Mouse (Mus musculus) hindbrain, embryonic 15.5 days (tissue): ENCODE results near the gene Eef1akmt3. TPM values are rescaled to one million over a fixed set of nuclear protein-coding genes. Genes with fewer than 3 reads are reported as not detected.

ENCODE experiments used
- ATAC-seq: fragments of 200-750 bp; cut with Nextera tagmentation; 2 replicates; pipeline ENCODE4 v1.8.0; 2017; ENCODE audit warnings: low read depth, moderate number of reproducible peaks, moderate TSS enrichment; ENCODE audit not compliant: low FRiP score
- H3K27ac ChIP-seq: fragments of 300-500 bp; sonication (generic); replicated peaks from 2 replicates; pipeline ENCODE4 v1.5.1; 2015; ENCODE audit warnings: mild to moderate bottlenecking, inconsistent platforms
- H3K27me3 ChIP-seq: fragments of 300-500 bp; sonication (generic); 2 replicates; pipeline ENCODE4 v1.6.1; 2015; ENCODE audit warnings: control low read depth, inconsistent platforms
- H3K36me3 ChIP-seq: fragments of 300-500 bp; sonication (generic); 2 replicates; pipeline ENCODE4 v1.6.1; 2015; ENCODE audit warnings: control low read depth, inconsistent platforms
- H3K4me1 ChIP-seq: fragments of 300-500 bp; sonication (generic); replicated peaks from 2 replicates; pipeline ENCODE4 v1.6.1; 2015; ENCODE audit warnings: control low read depth, inconsistent platforms
- H3K4me2 ChIP-seq: fragments of 300-500 bp; sonication (generic); 2 replicates; pipeline ENCODE4 v1.6.1; 2015; ENCODE audit warnings: moderate library complexity, mild to moderate bottlenecking, inconsistent platforms
- H3K4me3 ChIP-seq: fragments of 300-500 bp; sonication (generic); 2 replicates; pipeline ENCODE4 v1.5.1; 2015; ENCODE audit warnings: mild to moderate bottlenecking, inconsistent platforms
- H3K9ac ChIP-seq: fragments of 300-500 bp; sonication (generic); 2 replicates; pipeline ENCODE4 v1.6.1; 2015; ENCODE audit warnings: inconsistent platforms
- H3K9me3 ChIP-seq: fragments of 300-500 bp; sonication (generic); 2 replicates; pipeline ENCODE4 v1.6.1; 2016; ENCODE audit warnings: control low read depth, inconsistent platforms
- WGBS: fragments of 180-500 bp; shearing (Covaris S2); methylation state at CpG from one replicate; pipeline ENCODE4 v1.1.7; 2015; 5-methylcytosine and 5-hydroxymethylcytosine counted together
- polyA plus RNA-seq: library from polyadenylated mRNA; unstranded; fragments of >200 nt; fragmentation: Nextera tagmentation; extraction: Ambion mirVana; gene quantifications from 2 replicates; pipeline ENCODE4 v1.2.1, GENCODE M21; 2015

The Eef1akmt3 gene
- polyA plus RNA-seq, 1 experiment from 2014 or later = 0.14 TPM

DNA sequence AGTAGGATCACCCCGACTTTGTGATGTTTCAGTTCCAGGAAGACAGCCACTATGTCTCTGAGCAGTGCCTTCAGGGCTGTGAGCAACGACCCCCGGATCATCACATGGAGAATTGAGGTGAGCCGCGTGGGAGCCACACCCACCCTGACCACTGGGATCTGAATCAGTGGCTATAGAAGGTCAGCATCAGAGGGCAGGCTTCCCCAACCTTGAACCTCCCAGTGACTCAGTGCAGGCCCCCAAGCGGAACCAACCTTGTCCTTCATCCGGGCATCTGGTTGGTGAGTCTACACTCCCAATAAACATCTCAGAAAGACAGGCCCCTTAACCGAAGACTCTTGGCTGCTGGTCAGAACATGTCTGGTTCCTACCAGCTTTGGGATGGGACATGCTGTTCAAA is 38.0 kb downstream of the Eef1akmt3 start:
- Histone ChIP-seq H3K4me3 (no peak overlapping the region), H3K4me1 (no peaks in the 10 kb centered on the region), H3K4me2 (no peak overlapping the region), H3K27ac (no peak overlapping the region), H3K36me3 (peaks cover 7% of the 10 kb centered on the region; the same call in 1 of the 2 replicates), H3K9ac (no peak overlapping the region), H3K9me3 (no peaks in the 10 kb centered on the region), H3K27me3 (no peaks in the 10 kb centered on the region)
- WGBS = 89% methylated on average over 8 of the region's 8 CpGs
- no peak for ATAC-seq

DNA sequence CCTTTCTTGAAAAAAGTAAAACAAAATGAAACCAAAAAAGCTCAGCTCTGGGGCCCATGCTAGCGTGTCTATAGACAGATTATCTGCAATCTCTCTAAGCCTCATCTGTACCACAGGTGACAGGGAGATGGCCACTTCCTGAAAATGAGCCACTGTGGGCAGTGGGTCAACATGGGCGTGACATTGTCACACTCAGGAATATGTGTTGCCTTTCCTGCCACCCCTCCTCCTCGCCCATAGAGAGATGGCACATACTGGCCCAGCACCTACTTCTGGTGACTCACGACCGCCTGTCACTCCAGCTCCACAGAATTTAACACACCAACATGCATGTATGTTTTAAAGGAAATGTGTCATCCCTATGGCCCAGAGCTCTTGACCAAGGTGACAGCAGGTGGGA is 38.5 kb downstream of the Eef1akmt3 start:
- Histone ChIP-seq H3K9ac (no peak overlapping the region), H3K4me1 (no peaks in the 10 kb centered on the region), H3K9me3 (no peaks in the 10 kb centered on the region), H3K4me3 (no peak overlapping the region), H3K27ac (no peak overlapping the region), H3K4me2 (no peak overlapping the region), H3K27me3 (no peaks in the 10 kb centered on the region), H3K36me3 (peaks cover 9% of the 10 kb centered on the region)
- ATAC-seq = no peak
- 84% methylated on average over 5 of the region's 5 CpGs for WGBS

- Histone ChIP-seq H3K4me2 (no peak overlapping the region), H3K4me3 (no peak overlapping the region), H3K36me3 (peaks cover 14% of the 10 kb centered on the region), H3K27me3 (no peaks in the 10 kb centered on the region), H3K4me1 (no peaks in the 10 kb centered on the region), H3K9me3 (no peaks in the 10 kb centered on the region), H3K9ac (no peak overlapping the region), H3K27ac (no peak overlapping the region)
- no peak for ATAC-seq
- 82% methylated on average over 1 of the region's 1 CpGs for WGBS
These were observed 39.3 kb downstream of the Eef1akmt3 start for GRCm38 (mm10) chr10:127002056-127002455.

GRCm38 (mm10) chr10:127001297-127001696 is 40.0 kb downstream of the Eef1akmt3 start:
- H3K9ac ChIP-seq = no peak overlapping the region
- H3K27ac ChIP-seq = no peak overlapping the region
- no peaks in the 10 kb centered on the region for H3K4me1 ChIP-seq
- H3K4me2 ChIP-seq = no peak overlapping the region
- H3K27me3 ChIP-seq = no peaks in the 10 kb centered on the region
- H3K4me3 ChIP-seq = no peak overlapping the region
- ATAC-seq = no peak
- 91% methylated on average over 9 of the region's 9 CpGs for WGBS
- H3K36me3 ChIP-seq = peaks cover 14% of the 10 kb centered on the region
- H3K9me3 ChIP-seq = no peaks in the 10 kb centered on the region

DNA sequence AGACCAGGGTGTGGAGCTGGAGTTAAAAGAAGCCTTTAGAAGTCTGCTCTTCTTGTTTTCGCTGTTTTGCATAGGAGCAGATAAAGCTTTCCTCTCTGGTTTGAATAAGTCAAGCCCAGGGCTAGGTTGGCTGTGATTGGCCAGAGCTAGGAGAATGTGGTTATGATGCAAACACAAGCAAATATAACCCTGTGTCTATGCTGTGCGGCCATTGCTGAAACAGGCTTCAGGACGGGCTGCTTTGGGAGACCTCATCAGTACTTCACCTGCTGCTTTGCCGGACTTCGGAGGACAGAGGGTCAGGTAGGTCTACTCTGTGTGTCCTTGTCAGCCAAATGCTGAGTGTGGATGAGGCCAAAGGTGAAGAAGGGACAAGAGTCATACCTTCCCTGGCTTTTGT is 40.8 kb downstream of the Eef1akmt3 start, which contains the start of gene Avil:
Avil (plus strand) TSS at position 181 of the 400 bp plus-strand sequence.
- Histone ChIP-seq H3K4me2 (no peak within 1 kb of the TSS), H3K36me3 (peaks cover 14% of the 10 kb centered on the region), H3K9me3 (no peaks in the 10 kb centered on the region), H3K27me3 (no peaks in the 10 kb centered on the region), H3K27ac (no peak within 1 kb of the TSS), H3K9ac (no peak within 1 kb of the TSS), H3K4me3 (no peak within 1 kb of the TSS), H3K4me1 (no peaks in the 10 kb centered on the region)
- ATAC-seq = 0 out of 2 replicates have a peak, but pooled peaks have one; percentile 31
- 88% methylated on average over 5 of the region's 5 CpGs for WGBS

- H3K36me3 ChIP-seq = peaks cover 34% of the 10 kb centered on the region
- no peak for ATAC-seq
- no peak overlapping the region for H3K4me2 ChIP-seq
- H3K4me3 ChIP-seq = no peak overlapping the region
- 74% methylated on average over 13 of the region's 13 CpGs for WGBS
- H3K27ac ChIP-seq = no peak overlapping the region
- H3K27me3 ChIP-seq = no peaks in the 10 kb centered on the region
- H3K4me1 ChIP-seq = no peaks in the 10 kb centered on the region
- H3K9me3 ChIP-seq = no peaks in the 10 kb centered on the region
- no peak overlapping the region for H3K9ac ChIP-seq
These were observed 43.8 kb downstream of the Eef1akmt3 start for GRCm38 (mm10) chr10:126997340-126998113.

- H3K9ac ChIP-seq = no peak overlapping the region
- peaks cover 20% of the 10 kb centered on the region for H3K4me1 ChIP-seq
- no peaks in the 10 kb centered on the region for H3K9me3 ChIP-seq
- no peak overlapping the region for H3K4me2 ChIP-seq
- no peak overlapping the region for H3K4me3 ChIP-seq
- peaks cover 37% of the 10 kb centered on the region for H3K36me3 ChIP-seq
- 87% methylated on average over 3 of the region's 3 CpGs for WGBS
- H3K27me3 ChIP-seq = no peaks in the 10 kb centered on the region
- no peak overlapping the region for H3K27ac ChIP-seq
- ATAC-seq = no peak
These were observed 47.7 kb downstream of the Eef1akmt3 start for GRCm38 (mm10) chr10:126993621-126994020.

DNA sequence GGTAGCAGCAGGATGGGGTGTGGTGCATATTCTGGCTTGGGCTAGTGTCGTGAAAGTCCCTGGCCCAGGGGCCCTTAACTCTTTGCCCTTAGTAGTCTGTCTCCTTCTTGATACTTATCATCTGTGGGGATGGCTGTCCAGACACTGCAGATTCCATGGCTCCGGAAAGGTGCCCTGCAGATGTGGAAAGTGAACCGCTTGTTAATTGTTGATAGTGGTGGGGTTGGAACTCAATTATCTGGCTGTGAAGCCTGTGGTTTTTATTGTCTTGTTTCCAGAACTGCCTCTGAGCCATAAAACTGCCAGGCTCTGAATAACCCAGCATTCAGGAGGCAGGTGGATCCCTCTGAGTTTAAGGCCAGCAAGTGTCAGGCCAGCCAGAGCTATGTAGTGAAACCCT is 49.6 kb downstream of the Eef1akmt3 start:
- H3K27ac ChIP-seq = no peak overlapping the region
- H3K4me2 ChIP-seq = no peak overlapping the region
- H3K36me3 ChIP-seq = peaks cover 27% of the 10 kb centered on the region
- no peaks in the 10 kb centered on the region for H3K27me3 ChIP-seq
- H3K9me3 ChIP-seq = no peaks in the 10 kb centered on the region
- H3K4me1 ChIP-seq = peaks cover 38% of the 10 kb centered on the region
- H3K9ac ChIP-seq = no peak overlapping the region
- WGBS = 60% methylated on average over 3 of the region's 3 CpGs
- no peak for ATAC-seq
- no peak overlapping the region for H3K4me3 ChIP-seq

DNA sequence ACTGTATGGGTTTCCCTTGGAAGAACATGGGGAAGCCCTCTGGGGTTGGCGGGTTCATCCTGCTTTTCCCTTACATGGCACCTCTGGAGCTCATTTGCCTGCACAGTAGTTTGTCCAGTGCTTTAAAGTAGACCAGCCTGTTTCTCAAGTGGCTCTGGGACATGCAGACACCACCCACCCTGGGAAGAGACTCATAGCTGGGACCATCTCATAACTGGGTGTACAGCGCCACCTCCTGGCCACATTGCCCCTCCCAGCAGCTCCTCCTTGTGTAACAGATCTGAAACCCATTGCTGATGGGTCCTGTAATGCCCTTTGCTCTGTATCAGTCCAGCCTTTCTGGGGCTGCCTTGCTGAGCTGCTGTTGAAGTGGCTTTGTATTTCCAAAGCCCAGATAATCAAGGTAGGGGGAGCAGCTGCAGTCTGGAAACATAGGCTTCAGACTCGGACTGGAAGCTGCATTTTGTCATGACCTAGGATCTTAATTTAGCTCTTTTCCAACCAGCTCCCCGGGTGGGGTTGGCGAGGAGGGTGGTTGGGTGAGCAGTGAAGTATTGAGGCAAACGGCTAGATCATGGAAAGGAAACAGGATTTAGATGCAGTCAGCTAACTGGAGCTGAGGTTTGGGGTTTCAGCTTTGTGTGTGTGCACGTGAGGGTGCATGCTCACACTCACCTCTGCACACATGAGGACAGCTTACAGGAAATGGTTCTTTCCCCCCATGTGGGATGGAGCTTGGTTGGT is 50.8 kb downstream of the Eef1akmt3 start:
- no peak overlapping the region for H3K9ac ChIP-seq
- H3K4me3 ChIP-seq = no peak overlapping the region
- peaks cover 50% of the 10 kb centered on the region for H3K4me1 ChIP-seq
- no peak overlapping the region for H3K4me2 ChIP-seq
- H3K27me3 ChIP-seq = no peaks in the 10 kb centered on the region
- H3K9me3 ChIP-seq = no peaks in the 10 kb centered on the region
- ATAC-seq = peak; percentile 52
- H3K36me3 ChIP-seq = peaks cover 27% of the 10 kb centered on the region
- 66% methylated on average over 7 of the region's 7 CpGs for WGBS
- H3K27ac ChIP-seq = no peak overlapping the region

- Histone ChIP-seq H3K27ac (no peak overlapping the region), H3K4me2 (no peak overlapping the region), H3K27me3 (no peaks in the 10 kb centered on the region), H3K4me1 (peaks cover 69% of the 10 kb centered on the region), H3K9ac (no peak overlapping the region), H3K9me3 (no peaks in the 10 kb centered on the region), H3K4me3 (no peak overlapping the region), H3K36me3 (peaks cover 17% of the 10 kb centered on the region; the same call in 1 of the 2 replicates)
- 64% methylated on average over 5 of the region's 5 CpGs for WGBS
- no peak for ATAC-seq
These were observed 52.7 kb downstream of the Eef1akmt3 start for GRCm38 (mm10) chr10:126988513-126989165.

DNA sequence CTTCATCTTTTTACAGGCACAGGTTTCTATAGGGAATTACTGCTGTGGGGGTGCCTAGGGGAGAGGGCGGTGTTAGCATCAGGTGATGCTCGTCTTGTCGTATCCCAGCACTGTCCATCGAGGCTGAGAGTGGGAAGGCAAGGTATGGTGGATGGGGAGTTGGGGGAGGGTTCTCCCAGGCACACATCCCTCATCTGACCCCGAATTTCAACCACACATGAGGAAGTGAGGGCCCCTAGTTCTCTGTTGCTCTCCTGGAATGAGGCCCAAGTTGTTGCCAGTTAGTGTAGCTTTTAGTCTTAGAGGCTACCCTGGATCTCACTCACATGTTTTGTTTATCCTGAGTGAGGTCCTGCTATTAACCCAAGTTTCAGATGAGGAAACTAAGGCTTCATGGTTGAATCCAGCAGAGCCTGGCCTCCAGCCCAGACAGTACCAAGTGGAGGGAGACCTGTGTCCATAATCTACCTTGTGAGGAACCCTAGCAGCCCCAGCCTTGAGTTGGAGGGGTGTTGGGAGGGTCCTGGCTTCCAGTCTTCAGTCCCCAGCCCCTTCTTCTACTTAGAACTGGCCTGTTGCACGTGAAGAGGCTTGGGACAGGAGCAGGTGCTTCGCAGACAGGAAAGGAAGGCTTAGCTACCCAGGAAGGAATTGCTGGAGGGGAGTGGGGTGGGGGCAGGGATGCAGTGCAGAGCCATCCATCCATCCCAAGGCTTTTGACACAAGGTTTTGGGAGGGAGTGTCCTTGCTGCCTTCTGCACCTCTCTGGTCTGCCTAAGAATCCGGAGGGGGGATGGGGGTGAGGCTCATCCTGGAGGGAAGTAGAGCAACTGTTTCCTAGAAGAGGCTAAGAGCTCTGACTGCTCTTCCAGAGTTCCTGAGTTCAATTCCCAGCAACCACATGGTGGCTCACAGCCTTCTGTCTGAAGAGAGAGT is 53.9 kb downstream of the Eef1akmt3 start:
- Histone ChIP-seq H3K4me2 (no peak overlapping the region), H3K4me1 (peaks cover 81% of the 10 kb centered on the region), H3K27me3 (no peaks in the 10 kb centered on the region), H3K36me3 (peaks cover 6% of the 10 kb centered on the region; the same call in 1 of the 2 replicates), H3K27ac (peak overlapping the region; percentile 73), H3K4me3 (no peak overlapping the region), H3K9me3 (no peaks in the 10 kb centered on the region), H3K9ac (no peak overlapping the region)
- no peak for ATAC-seq
- 61% methylated on average over 8 of the region's 8 CpGs for WGBS
